Mouse (Mus musculus): ENCODE results near the gene Vmn1r184.
"Not testable (repeated sequence)": the region's sequence is repeated elsewhere in the genome, so short reads cannot be mapped to it uniquely, and the experiment has no call there.

DNA sequence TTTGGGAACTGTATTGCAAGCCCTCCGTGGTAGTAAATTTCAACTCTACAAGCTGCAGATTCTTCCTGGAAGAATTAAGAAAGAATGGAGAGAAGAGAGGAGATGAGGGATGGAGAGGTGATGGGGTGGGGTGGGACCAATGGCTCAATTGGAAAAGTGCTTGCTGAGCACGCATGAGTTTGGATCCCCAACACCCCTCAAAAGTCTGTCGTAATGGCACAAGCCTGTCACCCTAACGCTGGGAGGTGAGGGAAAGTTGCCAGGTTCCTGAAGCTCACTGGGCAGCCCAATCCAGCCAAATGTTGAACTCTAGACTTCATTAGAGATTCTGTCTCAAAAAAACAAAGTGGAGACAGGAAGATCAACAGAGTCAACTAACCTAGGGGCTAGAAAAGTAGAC, 55.7 kb downstream of the Vmn1r184 start:
- not testable (repeated sequence) for TF ChIP-seq CTCF, EP300 (IDR thresholded peaks at IDR 0.05; ENCODE audit: low read depth)

Measured in liver, postnatal 0 days (tissue).